26 mouse cellular contexts compared by ENCODE assay signal in genomic region chr11:59332938-59333337, GRCm38 (mm10). TPM values are rescaled to one million over a fixed set of nuclear protein-coding genes. Genes with fewer than 3 reads are reported as not detected.
DNase-seq lines count a peak whose midpoint lies in the region; ATAC-seq lines count a peak whose summit lies in the region.
"Had no signal": no experiment of that assay in that cellular context is flagged by ENCODE, and none has a peak within 500 bp of the region (broad histone marks: within the 10 kb centered on the region; RNA-seq: fewer than 3 reads in every experiment).

No protein-coding gene starts in this region.

- 37% methylated on average over 9 of the region's 9 CpGs for WGBS in embryonic facial prominence, embryonic 13.5 days
- 56% methylated on average over 9 of the region's 9 CpGs for WGBS in embryonic facial prominence, embryonic 10.5 days
- WGBS in hindbrain, embryonic 10.5 days, result 54% methylated on average over 9 of the region's 9 CpGs
- 65% methylated on average over 9 of the region's 9 CpGs for WGBS in hindbrain, embryonic 16.5 days
- WGBS in limb, embryonic 12.5 days, result 36% methylated on average over 9 of the region's 9 CpGs
- WGBS in limb, embryonic 10.5 days, result 55% methylated on average over 9 of the region's 9 CpGs
- WGBS in limb, embryonic 13.5 days, result 37% methylated on average over 9 of the region's 9 CpGs

- no peak overlapping the region for H3K9ac ChIP-seq in embryonic facial prominence, embryonic 13.5 days
- H3K9ac ChIP-seq in hindbrain, embryonic 16.5 days (ENCODE audit: low read depth, low read length), result no peak overlapping the region
- H3K9ac ChIP-seq in limb, embryonic 12.5 days (replicated peaks), result no peak overlapping the region
- H3K9ac ChIP-seq in limb, embryonic 13.5 days, result 0 out of 2 replicates have a peak overlapping the region, but pooled peaks have one; percentile 45
- H3K9ac ChIP-seq: embryonic facial prominence, embryonic 12.5 days; forebrain, embryonic 15.5 days; heart, embryonic 13.5 days; hindbrain, embryonic 12.5 days had no signal

- peaks cover 21% of the 10 kb centered on the region for H3K36me3 ChIP-seq in embryonic facial prominence, embryonic 13.5 days
- H3K36me3 ChIP-seq in embryonic facial prominence, embryonic 10.5 days (replicated peaks), result no peaks in the 10 kb centered on the region
- 0 out of 2 replicates have a peak, but pooled peaks cover 10% of the 10 kb centered on the region for H3K36me3 ChIP-seq in hindbrain, embryonic 10.5 days
- H3K36me3 ChIP-seq in hindbrain, embryonic 16.5 days (ENCODE audit: control insufficient read depth, insufficient read depth, low read length), result no peaks in the 10 kb centered on the region
- H3K36me3 ChIP-seq in limb, embryonic 12.5 days, result peaks cover 7% of the 10 kb centered on the region; the same call in 1 of the 2 replicates
- H3K36me3 ChIP-seq in limb, embryonic 10.5 days, result no peaks in the 10 kb centered on the region
- H3K36me3 ChIP-seq in limb, embryonic 13.5 days, result peaks cover 18% of the 10 kb centered on the region
- H3K36me3 ChIP-seq: forebrain, embryonic 15.5 days; G1E; heart, embryonic 13.5 days; hindbrain, embryonic 12.5 days had no signal

- no peak overlapping the region for H3K4me2 ChIP-seq in embryonic facial prominence, embryonic 13.5 days
- no peak overlapping the region for H3K4me2 ChIP-seq in hindbrain, embryonic 16.5 days (ENCODE audit: low read length)
- H3K4me2 ChIP-seq in limb, embryonic 12.5 days, result no peak overlapping the region
- H3K4me2 ChIP-seq in limb, embryonic 13.5 days (replicated peaks), result no peak overlapping the region
- H3K4me2 ChIP-seq: embryonic facial prominence, embryonic 12.5 days; forebrain, embryonic 15.5 days; heart, embryonic 13.5 days; hindbrain, embryonic 12.5 days had no signal

- ATAC-seq in embryonic facial prominence, embryonic 13.5 days (ENCODE audit: insufficient number of reproducible peaks, insufficient read depth, low FRiP score, low TSS enrichment, low read depth), result no peak
- ATAC-seq in hindbrain, embryonic 16.5 days, result no peak
- ATAC-seq in limb, embryonic 12.5 days (ENCODE audit: insufficient number of reproducible peaks, insufficient read depth, low FRiP score, low TSS enrichment, low read depth), result no peak
- no peak for ATAC-seq in limb, embryonic 13.5 days (ENCODE audit: low FRiP score, low read depth)
- ATAC-seq: CD4-positive, CD25-positive, alpha-beta regulatory T cell, adult 4 months; forebrain, embryonic 15.5 days; hindbrain, postnatal 0 days had no signal

- no peak for DNase-seq in embryonic facial prominence, embryonic 10.5 days (ENCODE audit: low spot score)
- DNase-seq in hindbrain, embryonic 10.5 days (ENCODE audit: low spot score), result no peak
- no peak for DNase-seq in limb, embryonic 10.5 days (ENCODE audit: low spot score)
- no peak for DNase-seq in ovary, postnatal 14 days (ENCODE audit: low spot score)
- DNase-seq: adrenal gland, adult 8-10 months; adrenal gland, postnatal 36 days; B cell, adult 2 months; cerebellum, adult 11 months; cerebellum, adult 8-10 months; cerebellum, postnatal 14 days; embryo, embryonic 11 days; gastrocnemius, postnatal 36 days; heart, adult 11 months; heart, postnatal 36 days had no signal

- peaks cover 42% of the 10 kb centered on the region for H3K4me1 ChIP-seq in embryonic facial prominence, embryonic 13.5 days
- H3K4me1 ChIP-seq in embryonic facial prominence, embryonic 10.5 days, result peaks cover 66% of the 10 kb centered on the region
- H3K4me1 ChIP-seq in hindbrain, embryonic 10.5 days (replicated peaks), result peaks cover 75% of the 10 kb centered on the region
- H3K4me1 ChIP-seq in hindbrain, embryonic 16.5 days (ENCODE audit: control insufficient read depth, insufficient read depth, low read depth, low read length), result peaks cover 12% of the 10 kb centered on the region
- H3K4me1 ChIP-seq in limb, embryonic 12.5 days (replicated peaks), result peaks cover 70% of the 10 kb centered on the region
- H3K4me1 ChIP-seq in limb, embryonic 10.5 days, result peaks cover 49% of the 10 kb centered on the region
- H3K4me1 ChIP-seq in limb, embryonic 13.5 days, result peaks cover 65% of the 10 kb centered on the region

- 0 out of 2 replicates have a peak, but pooled peaks cover 3% of the 10 kb centered on the region for H3K27me3 ChIP-seq in embryonic facial prominence, embryonic 13.5 days
- peaks cover 40% of the 10 kb centered on the region for H3K27me3 ChIP-seq in embryonic facial prominence, embryonic 10.5 days (replicated peaks; ENCODE audit: low read depth, poor library complexity, severe bottlenecking)
- H3K27me3 ChIP-seq in hindbrain, embryonic 10.5 days (ENCODE audit: insufficient read depth, poor library complexity, severe bottlenecking), result peaks cover 32% of the 10 kb centered on the region
- H3K27me3 ChIP-seq in hindbrain, embryonic 16.5 days (replicated peaks; ENCODE audit: control insufficient read depth, insufficient read depth, low read length), result no peaks in the 10 kb centered on the region
- 0 out of 2 replicates have a peak, but pooled peaks cover 20% of the 10 kb centered on the region for H3K27me3 ChIP-seq in limb, embryonic 12.5 days
- H3K27me3 ChIP-seq in limb, embryonic 10.5 days (ENCODE audit: low read depth, poor library complexity, severe bottlenecking), result peaks cover 42% of the 10 kb centered on the region
- H3K27me3 ChIP-seq in limb, embryonic 13.5 days, result peaks cover 18% of the 10 kb centered on the region; the same call in 1 of the 2 replicates

- H3K27ac ChIP-seq in embryonic facial prominence, embryonic 13.5 days, result peak overlapping the region; percentile 22; the same call in 1 of the 2 replicates
- H3K27ac ChIP-seq in embryonic facial prominence, embryonic 10.5 days (replicated peaks), result no peak overlapping the region
- 0 out of 2 replicates have a peak overlapping the region, but pooled peaks have one; percentile 12 for H3K27ac ChIP-seq in hindbrain, embryonic 10.5 days
- no peak overlapping the region for H3K27ac ChIP-seq in hindbrain, embryonic 16.5 days (ENCODE audit: low read depth, low read length)
- peak overlapping the region; percentile 13; the same call in 1 of the 2 replicates for H3K27ac ChIP-seq in limb, embryonic 12.5 days
- no peak overlapping the region for H3K27ac ChIP-seq in limb, embryonic 10.5 days
- H3K27ac ChIP-seq in limb, embryonic 13.5 days, result no peak overlapping the region
- H3K27ac ChIP-seq: embryonic facial prominence, embryonic 12.5 days; forebrain, embryonic 15.5 days; heart, embryonic 13.5 days; hindbrain, embryonic 12.5 days; hindbrain, postnatal 0 days had no signal

- H3K4me3 ChIP-seq in embryonic facial prominence, embryonic 13.5 days, result no peak overlapping the region
- no peak overlapping the region for H3K4me3 ChIP-seq in embryonic facial prominence, embryonic 10.5 days
- H3K4me3 ChIP-seq in hindbrain, embryonic 10.5 days, result no peak overlapping the region
- H3K4me3 ChIP-seq in hindbrain, embryonic 16.5 days (ENCODE audit: low read length), result no peak overlapping the region
- no peak overlapping the region for H3K4me3 ChIP-seq in limb, embryonic 12.5 days (replicated peaks)
- H3K4me3 ChIP-seq in limb, embryonic 10.5 days, result no peak overlapping the region
- H3K4me3 ChIP-seq in limb, embryonic 13.5 days, result no peak overlapping the region
- H3K4me3 ChIP-seq: embryonic facial prominence, embryonic 12.5 days; forebrain, embryonic 15.5 days; heart, embryonic 13.5 days; hindbrain, embryonic 12.5 days had no signal

- H3K9me3 ChIP-seq in embryonic facial prominence, embryonic 13.5 days, result no peaks in the 10 kb centered on the region
- no peaks in the 10 kb centered on the region for H3K9me3 ChIP-seq in embryonic facial prominence, embryonic 10.5 days
- H3K9me3 ChIP-seq in hindbrain, embryonic 10.5 days, result no peaks in the 10 kb centered on the region
- H3K9me3 ChIP-seq in hindbrain, embryonic 16.5 days (ENCODE audit: control insufficient read depth, low read length), result no peaks in the 10 kb centered on the region
- no peaks in the 10 kb centered on the region for H3K9me3 ChIP-seq in limb, embryonic 12.5 days
- no peaks in the 10 kb centered on the region for H3K9me3 ChIP-seq in limb, embryonic 10.5 days (replicated peaks)
- H3K9me3 ChIP-seq in limb, embryonic 13.5 days, result no peaks in the 10 kb centered on the region
- H3K9me3 ChIP-seq: embryonic facial prominence, embryonic 12.5 days; forebrain, embryonic 15.5 days; G1E; heart, embryonic 13.5 days; hindbrain, embryonic 12.5 days had no signal

RNA-seq across cellular contexts. Expression of gene Wnt9a, which starts 26.2 kb away (rescaled TPM):
- 6.9 and 7.3 TPM in 2 replicates for polyA plus RNA-seq in embryonic facial prominence, embryonic 13.5 days (2015; fragmentation: Nextera tagmentation; extraction: Ambion mirVana)
- 2.3 and 2.6 TPM in 2 replicates for polyA plus RNA-seq in embryonic facial prominence, embryonic 10.5 days (2016; fragmentation: Nextera tagmentation; extraction: Ambion mirVana)
- polyA plus RNA-seq in hindbrain, embryonic 10.5 days (2016; fragmentation: Nextera tagmentation; extraction: Ambion mirVana), result 9.8 and 10.7 TPM in 2 replicates
- polyA plus RNA-seq in hindbrain, embryonic 16.5 days (2015; fragmentation: Nextera tagmentation; extraction: Ambion mirVana), result 3.1 and 3.5 TPM in 2 replicates
- polyA plus RNA-seq in limb, embryonic 12.5 days (2016; fragmentation: Nextera tagmentation; extraction: Ambion mirVana), result 5.0 and 5.6 TPM in 2 replicates
- polyA plus RNA-seq in limb, embryonic 10.5 days (2016; fragmentation: Nextera tagmentation; extraction: Ambion mirVana), result 1.2 and 1.8 TPM in 2 replicates
- polyA plus RNA-seq in limb, embryonic 13.5 days (2015; fragmentation: Nextera tagmentation; extraction: Ambion mirVana), result 8.1 and 8.9 TPM in 2 replicates
- polyA plus RNA-seq: CD4-positive, CD25-positive, alpha-beta regulatory T cell, adult 4 months; G1E had no signal

RNA-seq across cellular contexts. Expression of gene Wnt3a, which starts 42.4 kb away (rescaled TPM):
- 3.7 and 4.0 TPM in 2 replicates for polyA plus RNA-seq in embryonic facial prominence, embryonic 13.5 days (2015; fragmentation: Nextera tagmentation; extraction: Ambion mirVana)
- 0.77 and 1.7 TPM in 2 replicates for polyA plus RNA-seq in embryonic facial prominence, embryonic 10.5 days (2016; fragmentation: Nextera tagmentation; extraction: Ambion mirVana)
- polyA plus RNA-seq in hindbrain, embryonic 10.5 days (2016; fragmentation: Nextera tagmentation; extraction: Ambion mirVana), result 14.2 and 18.2 TPM in 2 replicates
- polyA plus RNA-seq in hindbrain, embryonic 16.5 days (2015; fragmentation: Nextera tagmentation; extraction: Ambion mirVana), result 0.45 and 0.77 TPM in 2 replicates
- 1.6 and 2.6 TPM in 2 replicates for polyA plus RNA-seq in limb, embryonic 12.5 days (2016; fragmentation: Nextera tagmentation; extraction: Ambion mirVana)
- 0.14 and 0.53 TPM in 2 replicates for polyA plus RNA-seq in limb, embryonic 10.5 days (2016; fragmentation: Nextera tagmentation; extraction: Ambion mirVana)
- polyA plus RNA-seq in limb, embryonic 13.5 days (2015; fragmentation: Nextera tagmentation; extraction: Ambion mirVana), result 2.6 and 3.1 TPM in 2 replicates
- polyA plus RNA-seq: CD4-positive, CD25-positive, alpha-beta regulatory T cell, adult 4 months; G1E; heart, embryonic 13.5 days; heart, postnatal 0 days had no signal

RNA-seq across cellular contexts. Expression of gene Prss38, which starts 42.5 kb away (rescaled TPM):
- not detected in 2 replicates for polyA plus RNA-seq in embryonic facial prominence, embryonic 13.5 days (2015; fragmentation: Nextera tagmentation; extraction: Ambion mirVana)
- not detected in 2 replicates for polyA plus RNA-seq in embryonic facial prominence, embryonic 10.5 days (2016; fragmentation: Nextera tagmentation; extraction: Ambion mirVana)
- polyA plus RNA-seq in hindbrain, embryonic 10.5 days (2016; fragmentation: Nextera tagmentation; extraction: Ambion mirVana), result not detected in 2 replicates
- polyA plus RNA-seq in hindbrain, embryonic 16.5 days (2015; fragmentation: Nextera tagmentation; extraction: Ambion mirVana), result not detected in 2 replicates
- 0.16 TPM in 1 of 2 replicates, not detected in the other for polyA plus RNA-seq in limb, embryonic 12.5 days (2016; fragmentation: Nextera tagmentation; extraction: Ambion mirVana)
- not detected in 2 replicates for polyA plus RNA-seq in limb, embryonic 10.5 days (2016; fragmentation: Nextera tagmentation; extraction: Ambion mirVana)
- 0.11 TPM in 1 of 2 replicates, not detected in the other for polyA plus RNA-seq in limb, embryonic 13.5 days (2015; fragmentation: Nextera tagmentation; extraction: Ambion mirVana)
- polyA plus RNA-seq: CD4-positive, CD25-positive, alpha-beta regulatory T cell, adult 4 months; embryonic facial prominence, embryonic 12.5 days; forebrain, embryonic 15.5 days; G1E; heart, embryonic 13.5 days; heart, postnatal 0 days; hindbrain, embryonic 12.5 days; hindbrain, postnatal 0 days had no signal

Comparison
In these comparisons a context has a peak if more than half of its experiments do, and no peak if none do; other contexts are left out.
1. H3K27ac ChIP-seq: peak in embryonic facial prominence, embryonic 13.5 days (single experiment), hindbrain, embryonic 10.5 days (single experiment) and limb, embryonic 12.5 days (single experiment); none in embryonic facial prominence, embryonic 10.5 days (single experiment), hindbrain, embryonic 16.5 days (single experiment), limb, embryonic 10.5 days (single experiment) and limb, embryonic 13.5 days (single experiment).